Mouse (Mus musculus) CD4-positive, CD25-positive, alpha-beta regulatory T cell (primary cell): Measurements from ENCODE around the gene Ubap1. TPM values are rescaled to one million over a fixed set of nuclear protein-coding genes. Genes with fewer than 3 reads are reported as not detected.

Experiments used
- polyA plus RNA-seq: library from polyadenylated mRNA; unstranded; fragments of 100-300 nt; shearing (Covaris generic); gene quantifications from one replicate; pipeline ENCODE4 v1.2.1, GENCODE M21; 2017

Ubap1 gene
- polyA plus RNA-seq: 74.4 TPM

GRCm38 (mm10) chr4:41348584-41349198, at the start of gene Ubap1:
Gene Ubap1, plus strand, starts transcription at chr4:41348996.

GRCm38 (mm10) chr4:41314141-41315129, 34.4 kb upstream of the Ubap1 start, which contains the start of gene Dcaf12:
Gene Dcaf12, minus strand, starts transcription at chr4:41314889.

Other genes starting within 250 kb of the Ubap1 start
- gene Nol6, start 224.5 kb upstream of the Ubap1 start, polyA plus RNA-seq: 53.1 TPM
- gene Ube2r2, start 213.3 kb upstream of the Ubap1 start, polyA plus RNA-seq: 158 TPM
- gene Ubap2, start 73.9 kb upstream of the Ubap1 start, polyA plus RNA-seq: 57.5 TPM
- 64.0 TPM for gene Dcaf12, start 34.1 kb upstream of the Ubap1 start, polyA plus RNA-seq
- gene Kif24, start 115.9 kb downstream of the Ubap1 start, polyA plus RNA-seq: 1.0 TPM
- 17.3 TPM for gene Nudt2, start 116.2 kb downstream of the Ubap1 start, polyA plus RNA-seq
- not detected for gene AI464131, start 154.1 kb downstream of the Ubap1 start, polyA plus RNA-seq
- not detected for gene 1110017D15Rik, start 168.3 kb downstream of the Ubap1 start, polyA plus RNA-seq
- gene Fam219a, start 220.5 kb downstream of the Ubap1 start, polyA plus RNA-seq: 2.9 TPM
- gene Dnaic1, start 220.8 kb downstream of the Ubap1 start, polyA plus RNA-seq: not detected